Mouse (Mus musculus): ENCODE measurements at regions not wholly inside any gene's neighbourhood (a gene's known extent, or its start where the extent isn't known, plus 50 kb on each side); places are given as distances from the start of the nearest gene placed in this dataset.

GRCm38 (mm10) chr3:115787360-115787759 lies 72.5 kb upstream of the S1pr1 start:
- Histone ChIP-seq H3K36me3 (ENCODE audit: control insufficient read depth, insufficient read depth, low read length) (no peaks in the 10 kb centered on the region), H3K9me3 (ENCODE audit: control insufficient read depth, low read length) (no peaks in the 10 kb centered on the region), H3K4me2 (ENCODE audit: low read depth, low read length) (no peak overlapping the region), H3K27ac (ENCODE audit: low read depth, low read length) (no peak overlapping the region), H3K4me1 (ENCODE audit: control insufficient read depth, insufficient read depth, low read length) (no peaks in the 10 kb centered on the region), H3K9ac (replicated peaks; ENCODE audit: low read depth, low read length) (no peak overlapping the region), H3K4me3 (ENCODE audit: low read depth, low read length) (no peak overlapping the region), H3K27me3 (ENCODE audit: control insufficient read depth, insufficient read depth, low read length) (no peaks in the 10 kb centered on the region)
- no peak for ATAC-seq (ENCODE audit: low read depth)
- 68% methylated on average over 1 of the region's 1 CpGs for WGBS

GRCm38 (mm10) chr3:115788525-115788924 lies 73.7 kb upstream of the S1pr1 start:
- no peak for ATAC-seq (ENCODE audit: low read depth)
- no peaks in the 10 kb centered on the region for H3K27me3 ChIP-seq (ENCODE audit: control insufficient read depth, insufficient read depth, low read length)
- no peaks in the 10 kb centered on the region for H3K36me3 ChIP-seq (ENCODE audit: control insufficient read depth, insufficient read depth, low read length)
- no peak overlapping the region for H3K9ac ChIP-seq (replicated peaks; ENCODE audit: low read depth, low read length)
- no peaks in the 10 kb centered on the region for H3K4me1 ChIP-seq (ENCODE audit: control insufficient read depth, insufficient read depth, low read length)
- H3K4me2 ChIP-seq (ENCODE audit: low read depth, low read length): no peak overlapping the region
- no peak overlapping the region for H3K27ac ChIP-seq (ENCODE audit: low read depth, low read length)
- WGBS: 86% methylated on average over 3 of the region's 3 CpGs
- H3K4me3 ChIP-seq (ENCODE audit: low read depth, low read length): no peak overlapping the region
- no peaks in the 10 kb centered on the region for H3K9me3 ChIP-seq (ENCODE audit: control insufficient read depth, low read length)

- no peak overlapping the region for H3K27ac ChIP-seq (ENCODE audit: low read depth, low read length)
- no peaks in the 10 kb centered on the region for H3K27me3 ChIP-seq (ENCODE audit: control insufficient read depth, insufficient read depth, low read length)
- H3K4me1 ChIP-seq (ENCODE audit: control insufficient read depth, insufficient read depth, low read length): no peaks in the 10 kb centered on the region
- no peaks in the 10 kb centered on the region for H3K36me3 ChIP-seq (ENCODE audit: control insufficient read depth, insufficient read depth, low read length)
- H3K4me3 ChIP-seq (ENCODE audit: low read depth, low read length): no peak overlapping the region
- no peak for ATAC-seq (ENCODE audit: low read depth)
- no peak overlapping the region for H3K4me2 ChIP-seq (ENCODE audit: low read depth, low read length)
- H3K9ac ChIP-seq (replicated peaks; ENCODE audit: low read depth, low read length): no peak overlapping the region
- no peaks in the 10 kb centered on the region for H3K9me3 ChIP-seq (ENCODE audit: control insufficient read depth, low read length)
- 83% methylated on average over 6 of the region's 6 CpGs for WGBS
These were observed 74.2 kb upstream of the S1pr1 start for GRCm38 (mm10) chr3:115789063-115789462.

GRCm38 (mm10) chr3:115792606-115793005 lies 77.7 kb upstream of the S1pr1 start:
- Histone ChIP-seq H3K9me3 (ENCODE audit: control insufficient read depth, low read length) (no peaks in the 10 kb centered on the region), H3K27ac (ENCODE audit: low read depth, low read length) (no peak overlapping the region), H3K4me1 (ENCODE audit: control insufficient read depth, insufficient read depth, low read length) (no peaks in the 10 kb centered on the region), H3K27me3 (ENCODE audit: control insufficient read depth, insufficient read depth, low read length) (no peaks in the 10 kb centered on the region), H3K9ac (replicated peaks; ENCODE audit: low read depth, low read length) (no peak overlapping the region), H3K4me2 (ENCODE audit: low read depth, low read length) (no peak overlapping the region), H3K4me3 (ENCODE audit: low read depth, low read length) (no peak overlapping the region), H3K36me3 (ENCODE audit: control insufficient read depth, insufficient read depth, low read length) (no peaks in the 10 kb centered on the region)
- 54% methylated on average over 4 of the region's 4 CpGs for WGBS
- no peak for ATAC-seq (ENCODE audit: low read depth)

- 66% methylated on average over 12 of the region's 12 CpGs for WGBS
- ATAC-seq (ENCODE audit: low read depth): no peak
These were observed 78.6 kb upstream of the S1pr1 start for GRCm38 (mm10) chr3:115793344-115794059.

GRCm38 (mm10) chr3:115799326-115799725 lies 84.5 kb upstream of the S1pr1 start:
- ATAC-seq (ENCODE audit: low read depth): no peak
- 94% methylated on average over 10 of the region's 10 CpGs for WGBS
- Histone ChIP-seq H3K27me3 (ENCODE audit: control insufficient read depth, insufficient read depth, low read length) (no peaks in the 10 kb centered on the region), H3K4me2 (ENCODE audit: low read depth, low read length) (no peak overlapping the region), H3K36me3 (ENCODE audit: control insufficient read depth, insufficient read depth, low read length) (no peaks in the 10 kb centered on the region), H3K9ac (replicated peaks; ENCODE audit: low read depth, low read length) (no peak overlapping the region), H3K4me1 (ENCODE audit: control insufficient read depth, insufficient read depth, low read length) (no peaks in the 10 kb centered on the region), H3K27ac (ENCODE audit: low read depth, low read length) (no peak overlapping the region), H3K9me3 (ENCODE audit: control insufficient read depth, low read length) (no peaks in the 10 kb centered on the region), H3K4me3 (ENCODE audit: low read depth, low read length) (no peak overlapping the region)

More at GRCm38 (mm10) chr3:115793344-115794059, 78.6 kb upstream of the S1pr1 start:
- Histone ChIP-seq H3K9me3 (ENCODE audit: control insufficient read depth, low read length) (no peaks in the 10 kb centered on the region), H3K4me2 (ENCODE audit: low read depth, low read length) (no peak overlapping the region), H3K27ac (ENCODE audit: low read depth, low read length) (no peak overlapping the region), H3K27me3 (ENCODE audit: control insufficient read depth, insufficient read depth, low read length) (no peaks in the 10 kb centered on the region), H3K4me1 (ENCODE audit: control insufficient read depth, insufficient read depth, low read length) (no peaks in the 10 kb centered on the region), H3K4me3 (ENCODE audit: low read depth, low read length) (no peak overlapping the region), H3K9ac (replicated peaks; ENCODE audit: low read depth, low read length) (no peak overlapping the region), H3K36me3 (ENCODE audit: control insufficient read depth, insufficient read depth, low read length) (no peaks in the 10 kb centered on the region)

- Histone ChIP-seq H3K9me3 (ENCODE audit: control insufficient read depth, low read length) (no peaks in the 10 kb centered on the region), H3K36me3 (ENCODE audit: control insufficient read depth, insufficient read depth, low read length) (no peaks in the 10 kb centered on the region), H3K27me3 (ENCODE audit: control insufficient read depth, insufficient read depth, low read length) (no peaks in the 10 kb centered on the region), H3K4me1 (ENCODE audit: control insufficient read depth, insufficient read depth, low read length) (no peaks in the 10 kb centered on the region), H3K9ac (replicated peaks; ENCODE audit: low read depth, low read length) (no peak overlapping the region), H3K27ac (ENCODE audit: low read depth, low read length) (no peak overlapping the region), H3K4me2 (ENCODE audit: low read depth, low read length) (no peak overlapping the region), H3K4me3 (ENCODE audit: low read depth, low read length) (no peak overlapping the region)
- no peak for ATAC-seq (ENCODE audit: low read depth)
- 92% methylated on average over 2 of the region's 2 CpGs for WGBS
These were observed 85.1 kb upstream of the S1pr1 start for GRCm38 (mm10) chr3:115799981-115800380.

- WGBS: 57% methylated on average over 5 of the region's 5 CpGs
These were observed 86.0 kb upstream of the S1pr1 start for GRCm38 (mm10) chr3:115800873-115801272.

GRCm38 (mm10) chr3:115801581-115802200 lies 85.9 kb upstream of the Dph5 start:
- H3K9ac ChIP-seq (replicated peaks; ENCODE audit: low read depth, low read length): no peak overlapping the region
- no peak for ATAC-seq (ENCODE audit: low read depth)
- no peaks in the 10 kb centered on the region for H3K4me1 ChIP-seq (ENCODE audit: control insufficient read depth, insufficient read depth, low read length)
- no peak overlapping the region for H3K4me3 ChIP-seq (ENCODE audit: low read depth, low read length)
- H3K27ac ChIP-seq (ENCODE audit: low read depth, low read length): no peak overlapping the region
- no peak overlapping the region for H3K4me2 ChIP-seq (ENCODE audit: low read depth, low read length)
- 83% methylated on average over 5 of the region's 5 CpGs for WGBS
- no peaks in the 10 kb centered on the region for H3K36me3 ChIP-seq (ENCODE audit: control insufficient read depth, insufficient read depth, low read length)
- H3K27me3 ChIP-seq (ENCODE audit: control insufficient read depth, insufficient read depth, low read length): no peaks in the 10 kb centered on the region
- no peaks in the 10 kb centered on the region for H3K9me3 ChIP-seq (ENCODE audit: control insufficient read depth, low read length)

More at GRCm38 (mm10) chr3:115800873-115801272, 86.0 kb upstream of the S1pr1 start:
- H3K27ac ChIP-seq (ENCODE audit: low read depth, low read length): no peak overlapping the region
- no peak overlapping the region for H3K9ac ChIP-seq (replicated peaks; ENCODE audit: low read depth, low read length)
- no peak overlapping the region for H3K4me2 ChIP-seq (ENCODE audit: low read depth, low read length)
- H3K4me3 ChIP-seq (ENCODE audit: low read depth, low read length): no peak overlapping the region
- no peaks in the 10 kb centered on the region for H3K27me3 ChIP-seq (ENCODE audit: control insufficient read depth, insufficient read depth, low read length)
- H3K9me3 ChIP-seq (ENCODE audit: control insufficient read depth, low read length): no peaks in the 10 kb centered on the region
- ATAC-seq (ENCODE audit: low read depth): no peak
- no peaks in the 10 kb centered on the region for H3K4me1 ChIP-seq (ENCODE audit: control insufficient read depth, insufficient read depth, low read length)
- no peaks in the 10 kb centered on the region for H3K36me3 ChIP-seq (ENCODE audit: control insufficient read depth, insufficient read depth, low read length)
